In the genomic region with DNA sequence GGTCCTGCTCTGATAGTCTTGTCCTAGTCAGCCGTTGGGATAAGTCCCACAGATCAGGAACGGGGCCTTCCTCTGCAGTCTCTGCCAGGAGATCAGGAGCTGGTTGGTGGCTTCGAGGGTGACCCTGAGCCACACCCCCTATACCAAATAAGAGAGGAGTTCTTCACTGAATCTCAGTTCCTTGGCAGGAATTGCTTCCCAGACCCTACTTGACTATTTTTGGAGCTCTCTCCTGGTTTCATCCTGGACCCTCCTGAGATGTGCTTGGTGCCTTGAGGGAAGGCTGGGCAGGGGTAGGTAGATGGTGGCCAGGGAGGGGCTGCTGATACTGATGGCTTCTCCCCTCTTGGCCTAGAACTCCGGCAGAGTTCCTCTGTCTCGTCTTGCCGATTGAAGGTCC, we compare ENCODE assay signal across 9 mouse cellular contexts. TPM values are rescaled to one million over a fixed set of nuclear protein-coding genes. Genes with fewer than 3 reads are reported as not detected.
DNase-seq lines count a peak whose midpoint lies in the region; ATAC-seq and TF ChIP-seq lines count a peak whose summit lies in the region.
"Had no signal": no experiment of that assay in that cellular context is flagged by ENCODE, and none has a peak within 500 bp of the region (broad histone marks: within the 10 kb centered on the region; RNA-seq: fewer than 3 reads in every experiment).

No protein-coding gene starts in this region.

- no peaks in the 10 kb centered on the region for H3K27me3 ChIP-seq in heart, embryonic 13.5 days (replicated peaks)
- no peaks in the 10 kb centered on the region for H3K27me3 ChIP-seq in E14TG2a.4 (ENCODE audit: insufficient read depth, low read length)
- no peaks in the 10 kb centered on the region for H3K27me3 ChIP-seq in forebrain, embryonic 14.5 days (replicated peaks; ENCODE audit: control insufficient read depth, insufficient read depth, low read length)
- H3K27me3 ChIP-seq in liver, embryonic 15.5 days, result no peaks in the 10 kb centered on the region

- H3K27ac ChIP-seq in heart, embryonic 13.5 days (replicated peaks), result peak overlapping the region; percentile 84
- peak overlapping the region; percentile 58; the same call in 1 of the 2 replicates for H3K27ac ChIP-seq in forebrain, embryonic 14.5 days (ENCODE audit: low read depth, low read length)
- peak overlapping the region; percentile 93 for H3K27ac ChIP-seq in liver, embryonic 15.5 days (replicated peaks)

- WGBS in heart, embryonic 13.5 days, result 70% methylated on average over 6 of the region's 6 CpGs
- 88% methylated on average over 6 of the region's 6 CpGs for WGBS in forebrain, embryonic 14.5 days
- 81% methylated on average over 6 of the region's 6 CpGs for WGBS in liver, embryonic 15.5 days (ENCODE audit: insufficient replicate concordance)

- peaks cover 58% of the 10 kb centered on the region for H3K4me1 ChIP-seq in heart, embryonic 13.5 days
- peaks cover 85% of the 10 kb centered on the region for H3K4me1 ChIP-seq in E14TG2a.4 (replicated peaks; ENCODE audit: low read depth, low read length)
- H3K4me1 ChIP-seq in forebrain, embryonic 14.5 days (ENCODE audit: control insufficient read depth, insufficient read depth, low read length), result peaks cover 20% of the 10 kb centered on the region; the same call in 1 of the 2 replicates
- peaks cover 85% of the 10 kb centered on the region for H3K4me1 ChIP-seq in liver, embryonic 15.5 days (replicated peaks)

- peak overlapping the region; percentile 82 for H3K9ac ChIP-seq in heart, embryonic 13.5 days
- no peak overlapping the region for H3K9ac ChIP-seq in forebrain, embryonic 14.5 days (ENCODE audit: low read length)
- H3K9ac ChIP-seq in liver, embryonic 15.5 days, result peak overlapping the region; percentile 90

- peaks cover 38% of the 10 kb centered on the region for H3K36me3 ChIP-seq in heart, embryonic 13.5 days
- peaks cover 67% of the 10 kb centered on the region for H3K36me3 ChIP-seq in E14TG2a.4 (ENCODE audit: insufficient read depth, low read length)
- H3K36me3 ChIP-seq in forebrain, embryonic 14.5 days (ENCODE audit: control insufficient read depth, insufficient read depth, low read length), result no peaks in the 10 kb centered on the region
- H3K36me3 ChIP-seq in liver, embryonic 15.5 days (replicated peaks), result peaks cover 69% of the 10 kb centered on the region

- H3K4me2 ChIP-seq in heart, embryonic 13.5 days, result peak overlapping the region; percentile 96
- H3K4me2 ChIP-seq in forebrain, embryonic 14.5 days (ENCODE audit: low read length), result no peak overlapping the region
- peak overlapping the region; percentile 93 for H3K4me2 ChIP-seq in liver, embryonic 15.5 days

- no peak for TF ChIP-seq CTCF in E14TG2a.4 (conservative IDR thresholded peaks at IDR 0.05; ENCODE audit: low read length)

- H3K4me3 ChIP-seq in heart, embryonic 13.5 days, result peak overlapping the region; percentile 63
- peak overlapping the region; percentile 63 for H3K4me3 ChIP-seq in E14TG2a.4 (replicated peaks; ENCODE audit: low read length)
- H3K4me3 ChIP-seq in forebrain, embryonic 14.5 days (ENCODE audit: low read depth, low read length), result no peak overlapping the region
- H3K4me3 ChIP-seq in liver, embryonic 15.5 days (replicated peaks), result peak overlapping the region; percentile 79

- ATAC-seq in heart, embryonic 13.5 days (ENCODE audit: extremely low read depth, insufficient number of reproducible peaks, low FRiP score, low TSS enrichment), result no peak
- ATAC-seq in forebrain, embryonic 14.5 days, result no peak
- ATAC-seq in liver, embryonic 15.5 days (ENCODE audit: insufficient read depth), result no peak

- no peaks in the 10 kb centered on the region for H3K9me3 ChIP-seq in heart, embryonic 13.5 days
- H3K9me3 ChIP-seq in E14TG2a.4 (ENCODE audit: low read length), result no peaks in the 10 kb centered on the region
- no peaks in the 10 kb centered on the region for H3K9me3 ChIP-seq in forebrain, embryonic 14.5 days (replicated peaks; ENCODE audit: control insufficient read depth, low read length)
- no peaks in the 10 kb centered on the region for H3K9me3 ChIP-seq in liver, embryonic 15.5 days (replicated peaks)

- no peak for DNase-seq in heart, postnatal 4 days
- no peak for DNase-seq in forebrain, embryonic 14.5 days (ENCODE audit: low spot score)
- no peak for DNase-seq in adrenal gland, adult 18-20 months (ENCODE audit: low spot score in 2 of 2)
- no peak for DNase-seq in frontal cortex, postnatal 10 days (ENCODE audit: low spot score in 2 of 2)
- no peak for DNase-seq in spleen, postnatal 10 days (ENCODE audit: low spot score in 2 of 2)
- DNase-seq: cerebellum, postnatal 36 days had no signal

RNA-seq across cellular contexts. Expression of gene Ucp2, which starts 3.2 kb away (rescaled TPM):
- 189 and 197 TPM in 2 replicates for polyA plus RNA-seq in heart, embryonic 13.5 days (2015; fragmentation: Nextera tagmentation; extraction: Ambion mirVana)
- total RNA-seq in heart, postnatal 4 days (2021), result 100 to 1,000 TPM; 338 to 355 TPM
- 42.5 and 55.0 TPM in 2 replicates for polyA plus RNA-seq in forebrain, embryonic 14.5 days (2014; fragmentation: Nextera tagmentation; extraction: Ambion mirVana)
- polyA plus RNA-seq in liver, embryonic 15.5 days (2015; fragmentation: Nextera tagmentation; extraction: Ambion mirVana), result 734 and 787 TPM in 2 replicates
- total RNA-seq in adrenal gland, adult 18-20 months (2021), result 100 to 1,000 TPM; 218 to 286 TPM

RNA-seq across cellular contexts. Expression of gene Dnajb13, which starts 18.4 kb away (rescaled TPM):
- polyA plus RNA-seq in heart, embryonic 13.5 days (2015; fragmentation: Nextera tagmentation; extraction: Ambion mirVana), result 0.19 and 0.29 TPM in 2 replicates
- not detected for total RNA-seq in heart, postnatal 4 days (2021)
- 4.6 and 5.0 TPM in 2 replicates for polyA plus RNA-seq in forebrain, embryonic 14.5 days (2014; fragmentation: Nextera tagmentation; extraction: Ambion mirVana)
- 2.9 and 3.8 TPM in 2 replicates for polyA plus RNA-seq in liver, embryonic 15.5 days (2015; fragmentation: Nextera tagmentation; extraction: Ambion mirVana)
- under 1 TPM in 1 of 2 experiments, not detected in 1; 0.83 TPM for total RNA-seq in adrenal gland, adult 18-20 months (2021)

RNA-seq across cellular contexts. Expression of gene Ucp3, which starts 23.6 kb away (rescaled TPM):
- polyA plus RNA-seq in heart, embryonic 13.5 days (2015; fragmentation: Nextera tagmentation; extraction: Ambion mirVana), result 0.07 and 0.24 TPM in 2 replicates
- 10 to 100 TPM; 15.2 to 16.5 TPM for total RNA-seq in heart, postnatal 4 days (2021)
- polyA plus RNA-seq in forebrain, embryonic 14.5 days (2014; fragmentation: Nextera tagmentation; extraction: Ambion mirVana), result not detected in 2 replicates
- 0.06 TPM in 1 of 2 replicates, not detected in the other for polyA plus RNA-seq in liver, embryonic 15.5 days (2015; fragmentation: Nextera tagmentation; extraction: Ambion mirVana)
- 10 to 100 TPM; 19.5 to 30.1 TPM for total RNA-seq in adrenal gland, adult 18-20 months (2021)

RNA-seq across cellular contexts. Expression of gene Coa4, which starts 40.5 kb away (rescaled TPM):
- 23.0 and 23.1 TPM in 2 replicates for polyA plus RNA-seq in heart, embryonic 13.5 days (2015; fragmentation: Nextera tagmentation; extraction: Ambion mirVana)
- 10 to 100 TPM in 1 of 2 experiments, 1 to 10 TPM in 1; 9.7 to 10.6 TPM for total RNA-seq in heart, postnatal 4 days (2021)
- 13.7 and 19.0 TPM in 2 replicates for polyA plus RNA-seq in forebrain, embryonic 14.5 days (2014; fragmentation: Nextera tagmentation; extraction: Ambion mirVana)
- 11.5 and 12.3 TPM in 2 replicates for polyA plus RNA-seq in liver, embryonic 15.5 days (2015; fragmentation: Nextera tagmentation; extraction: Ambion mirVana)
- total RNA-seq in adrenal gland, adult 18-20 months (2021), result 10 to 100 TPM in 1 of 2 experiments, 1 to 10 TPM in 1; 8.6 to 13.2 TPM
